Mouse (Mus musculus): ENCODE measurements around the gene Rgs6.

GRCm38 (mm10) chr12:82710376-82710775, 122.3 kb downstream of the Rgs6 start:
- no peak for TF ChIP-seq CTCF (IDR thresholded peaks at IDR 0.05; ENCODE audit: insufficient read depth, low read length)
- no peak for TF ChIP-seq POLR2A (IDR thresholded peaks at IDR 0.05; ENCODE audit: borderline replicate concordance, extremely low read depth, low read depth, low read length)
